Mouse (Mus musculus) v-Abl transformed pro-B cells (cell line): ENCODE data around the gene Ankrd11.

ENCODE experiments used
- in situ Hi-C, 2 experiments: fragments of 400-800 bp; cut with MboI; formaldehyde crosslinking; loops; one replicate each; pipeline ENCODE4 v1.15.1; 2025; ENCODE audit not compliant: unreplicated experiment in 2 of 2

Gene Ankrd11

DNA sequence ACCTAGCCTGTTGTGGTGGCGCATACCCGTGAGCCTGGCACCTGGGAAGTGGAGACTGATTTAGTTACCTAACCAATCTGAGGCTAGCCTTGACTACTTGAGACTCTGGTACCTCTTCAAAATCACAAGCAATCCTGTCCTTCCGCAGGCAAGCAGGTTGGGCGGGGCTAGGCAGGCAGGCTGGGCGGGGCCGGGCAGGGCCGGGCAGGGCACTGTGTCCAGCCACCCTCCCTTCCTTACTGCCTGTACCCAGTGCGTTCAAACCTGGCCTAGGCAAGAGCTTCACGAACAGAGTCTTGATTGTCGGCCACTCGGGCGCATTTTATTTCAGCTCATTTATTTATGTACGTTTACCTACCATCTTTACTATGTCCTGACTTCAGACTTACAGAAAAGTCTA, 182.2 kb downstream of the Ankrd11 start:
- in situ Hi-C loops: no loop called here

DNA sequence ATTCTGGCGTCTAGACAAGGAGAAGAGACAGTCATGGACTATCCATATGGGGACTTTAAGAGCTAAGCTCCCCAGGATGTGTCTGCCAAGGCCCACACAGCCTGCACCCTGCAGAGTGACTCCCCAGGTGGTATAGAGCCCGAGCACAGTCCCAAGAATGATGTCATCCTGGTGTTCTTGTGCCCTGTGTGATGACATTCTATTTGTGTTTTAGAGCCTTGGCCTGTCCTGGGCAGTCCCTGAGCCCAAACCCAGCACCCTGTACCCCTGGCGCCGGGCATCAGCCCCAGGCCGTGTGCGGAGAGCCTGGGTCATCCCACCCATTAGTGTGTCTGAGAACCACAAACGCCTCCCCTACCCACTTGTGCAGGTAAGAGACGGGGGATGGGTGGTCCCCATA, 185.8 kb downstream of the Ankrd11 start:
- in situ Hi-C loops: no loop called here

DNA sequence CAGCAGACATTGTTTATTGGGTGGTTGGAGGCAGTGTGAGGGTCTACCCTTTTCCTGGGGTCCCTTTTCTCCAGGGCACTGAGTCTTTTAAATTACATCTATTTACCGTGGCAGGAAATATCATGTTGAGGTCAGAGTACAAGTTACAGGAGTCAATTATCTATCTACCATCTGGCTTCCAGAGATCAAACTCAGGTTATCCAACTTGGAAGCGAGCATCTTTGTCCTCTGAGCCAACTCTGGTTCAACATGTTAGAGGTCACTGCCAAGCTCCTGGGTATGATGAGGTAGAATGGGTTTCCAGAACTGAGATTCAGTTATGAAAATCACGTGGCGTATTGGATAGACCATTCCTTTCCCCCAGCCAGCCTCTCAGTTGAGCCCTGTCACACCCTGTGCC, 187.0 kb downstream of the Ankrd11 start:
- in situ Hi-C loops: no loop called here

DNA sequence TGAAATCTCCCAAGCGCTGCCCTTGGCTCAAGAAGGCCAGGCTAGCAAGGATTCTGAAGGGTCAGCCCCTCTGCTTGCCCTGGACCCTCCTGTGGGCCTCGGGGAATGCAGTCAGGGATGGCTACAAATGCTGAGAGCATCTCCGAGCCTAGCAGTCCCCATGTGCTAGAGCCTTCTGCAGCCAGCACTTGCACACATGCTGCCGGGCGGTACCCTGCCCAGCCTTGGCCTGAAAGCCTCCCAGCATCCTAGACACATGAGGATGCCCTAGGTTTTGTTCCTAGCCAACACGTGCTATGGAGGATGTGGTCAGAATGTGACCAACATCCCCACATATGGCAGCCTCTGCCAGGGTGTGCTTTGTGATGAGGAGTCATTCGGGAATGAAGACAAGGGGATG, 187.7 kb downstream of the Ankrd11 start:
- in situ Hi-C loops: no loop called here

DNA sequence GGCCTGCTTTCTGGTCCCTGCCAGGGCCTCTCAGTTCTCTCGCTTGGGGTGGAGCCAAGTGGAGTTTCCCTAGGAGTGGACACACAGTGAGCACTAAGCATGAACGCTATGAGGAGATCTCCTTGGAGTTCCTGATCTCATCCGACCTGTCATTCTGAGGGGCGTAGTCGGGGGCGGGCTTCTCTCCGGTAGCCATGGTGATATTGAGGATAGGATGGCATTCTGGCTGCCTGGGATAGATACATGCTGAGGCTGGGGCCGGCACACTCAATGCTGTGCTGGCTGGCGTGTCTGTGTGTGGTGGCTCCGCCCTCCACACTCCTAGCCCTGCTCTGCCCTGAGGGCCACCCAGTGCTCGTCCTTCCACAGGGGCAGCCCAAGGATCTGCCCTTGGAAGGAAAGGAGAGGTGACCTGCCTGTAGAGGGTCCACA, 188.7 kb downstream of the Ankrd11 start:
- in situ Hi-C loops: no loop called here

DNA sequence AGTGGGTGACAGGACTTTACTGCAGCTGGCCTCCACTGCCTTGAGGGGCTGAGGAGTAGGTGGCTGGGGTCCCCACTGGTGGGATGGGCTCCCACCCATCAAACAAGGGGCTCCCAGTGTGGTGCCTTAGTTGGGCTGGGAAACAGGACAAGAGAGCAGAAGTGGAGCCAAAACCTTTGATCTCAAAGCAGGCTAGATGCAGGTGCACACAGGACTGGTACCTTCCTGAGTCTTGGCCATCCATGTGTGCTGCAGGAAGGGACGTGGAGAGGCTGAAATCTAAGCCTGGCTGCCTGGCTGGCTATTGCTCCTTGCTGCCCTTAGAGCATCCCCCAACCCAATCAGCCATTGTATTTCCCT, 189.6 kb downstream of the Ankrd11 start:
- in situ Hi-C loops: no loop called here

DNA sequence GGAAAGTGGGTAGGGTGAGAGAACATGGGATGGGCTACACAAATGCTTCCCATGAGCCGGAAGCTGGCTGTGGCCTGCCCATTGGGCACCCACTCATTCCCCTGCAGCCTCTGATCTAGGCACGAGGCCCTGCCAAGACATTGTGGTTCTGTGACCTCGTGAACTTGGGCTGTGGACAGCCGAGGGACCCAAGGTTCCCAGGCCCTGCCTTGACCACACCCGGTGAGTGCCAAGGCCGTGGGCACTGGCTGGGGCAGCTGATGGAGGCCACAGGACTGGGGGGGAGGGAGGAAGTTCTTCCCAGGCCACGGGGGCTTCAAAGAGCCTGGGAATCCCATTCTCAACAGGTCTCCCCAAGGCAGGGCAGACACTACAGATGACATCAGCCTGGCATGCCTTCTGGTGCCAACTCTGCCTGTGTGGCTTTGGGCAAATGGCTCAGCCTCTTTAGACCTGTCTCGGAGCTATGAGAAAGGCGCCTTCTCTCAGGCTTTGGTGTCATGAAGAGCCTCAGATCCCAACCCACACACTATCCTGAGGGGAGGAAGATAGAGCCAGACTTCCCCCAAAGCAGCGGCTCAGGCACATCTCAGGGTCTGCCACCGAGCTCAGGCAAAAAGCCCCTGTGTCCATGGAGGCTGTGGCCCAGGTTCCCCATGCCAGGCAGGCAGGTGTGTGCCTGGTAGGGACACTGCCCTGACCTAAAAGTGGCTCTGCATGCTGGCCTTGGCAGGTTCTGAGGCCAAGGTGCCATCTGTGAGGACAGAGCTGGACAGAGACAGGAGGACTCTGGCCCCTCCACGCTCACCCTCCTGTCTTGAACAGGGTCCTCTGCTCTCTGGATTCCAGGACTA, 190.2 kb downstream of the Ankrd11 start:
- in situ Hi-C loops: no loop called here

DNA sequence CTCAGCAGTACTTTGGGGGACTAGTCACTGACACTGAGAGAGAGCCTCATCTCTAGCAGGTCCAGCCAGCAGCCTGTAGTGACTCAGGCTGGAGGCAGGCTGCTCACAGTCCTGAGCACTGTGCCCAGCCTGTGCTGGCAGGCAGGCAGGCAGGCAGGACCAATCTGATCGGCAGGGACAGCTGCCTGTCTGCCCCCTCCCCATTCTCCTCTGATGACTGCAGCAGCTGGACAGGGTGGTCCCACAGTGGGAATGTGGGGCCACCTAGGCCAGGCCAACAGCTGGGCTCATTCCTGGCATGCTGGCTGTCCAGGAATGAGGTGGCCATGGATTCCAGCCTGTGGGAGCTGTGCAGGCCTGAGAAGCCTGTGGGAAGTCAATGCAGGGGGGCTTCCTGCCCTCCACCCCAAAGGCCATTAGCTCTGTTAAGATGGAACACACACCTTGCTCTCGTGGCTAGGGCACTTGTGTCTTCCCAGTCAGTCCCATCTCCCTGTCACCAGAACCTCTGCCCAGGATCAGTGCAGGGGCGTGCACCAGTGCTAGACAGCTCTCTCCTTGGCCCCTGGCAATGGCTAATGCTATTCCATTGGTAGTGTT, 191.3 kb downstream of the Ankrd11 start:
- in situ Hi-C loops: no loop called here

DNA sequence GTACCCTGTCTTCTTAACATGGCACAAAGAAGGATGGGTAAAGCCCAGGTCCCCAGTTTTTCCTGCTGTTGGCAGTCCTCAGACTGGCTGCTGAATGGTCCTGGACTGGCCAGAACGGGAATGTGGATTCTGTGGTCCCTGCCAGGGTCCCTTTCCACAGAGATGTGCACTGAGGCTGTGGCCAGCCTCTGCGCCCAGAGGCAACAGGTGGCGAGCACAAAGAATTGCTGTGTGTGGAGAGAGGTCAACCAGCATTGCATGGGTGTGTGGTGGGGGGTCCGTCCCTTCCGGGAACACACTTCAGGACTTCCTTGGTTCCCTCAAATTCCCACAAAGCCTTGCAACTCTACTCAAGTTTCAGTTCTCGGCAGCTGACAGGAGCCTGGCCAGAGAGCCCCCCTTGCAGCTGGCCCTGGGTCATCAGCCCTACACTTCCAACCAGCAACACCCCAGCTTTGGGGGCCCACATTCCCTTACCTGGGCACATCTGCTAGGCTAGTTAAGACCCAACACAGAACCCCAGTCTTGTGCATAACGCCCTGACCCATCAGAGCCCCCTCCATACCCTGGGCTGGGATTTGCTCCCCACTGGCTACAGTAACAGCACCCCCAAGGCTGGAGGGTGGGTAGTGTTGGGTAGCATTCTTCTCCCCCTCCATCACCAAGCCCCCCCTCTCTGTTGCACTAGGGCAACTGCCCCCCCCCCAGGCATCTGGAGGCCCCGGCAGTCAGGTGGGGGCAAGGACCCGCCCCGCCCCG, 192.7 kb downstream of the Ankrd11 start:
- in situ Hi-C loops: no loop called here

DNA sequence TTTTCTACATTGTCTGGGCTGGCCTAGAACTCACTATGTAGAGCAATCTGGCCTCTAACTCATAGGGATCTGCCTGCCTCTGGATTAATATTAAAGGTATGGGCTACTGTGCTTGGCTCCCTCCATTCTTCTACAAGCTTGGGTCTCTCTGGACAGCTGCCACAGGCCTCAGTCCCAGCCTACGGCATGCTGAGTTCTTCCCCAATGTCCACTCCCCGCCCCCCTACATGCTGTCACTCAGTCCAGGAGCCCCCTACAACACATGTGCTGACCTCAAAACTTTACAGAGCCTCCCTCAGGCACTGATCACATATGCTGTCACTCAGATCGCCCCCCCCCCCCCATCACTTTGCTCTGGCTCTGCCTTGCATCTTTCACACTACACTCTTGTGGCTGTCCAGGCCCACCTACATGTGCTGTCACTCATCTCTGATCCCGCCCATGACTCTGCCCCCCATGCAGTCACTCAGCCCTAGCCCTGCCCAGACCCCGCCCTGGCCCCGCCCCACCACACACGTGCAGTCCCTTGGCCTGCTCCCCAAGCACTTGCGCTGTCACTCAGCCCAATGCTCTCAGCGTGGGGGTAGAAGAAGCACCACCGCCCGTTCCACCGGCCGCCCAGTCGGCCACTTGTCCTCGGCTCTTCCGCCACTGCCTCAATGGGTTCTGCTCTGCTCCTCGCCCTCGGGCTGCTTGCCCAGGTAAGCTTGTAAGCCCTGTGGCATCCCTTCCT, 194.1 kb downstream of the Ankrd11 start, which contains the start of gene Cdh15:
TSS of gene Cdh15 (plus strand) at position 138 of the 733 bp plus-strand sequence.
- in situ Hi-C loops: no loop called here

DNA sequence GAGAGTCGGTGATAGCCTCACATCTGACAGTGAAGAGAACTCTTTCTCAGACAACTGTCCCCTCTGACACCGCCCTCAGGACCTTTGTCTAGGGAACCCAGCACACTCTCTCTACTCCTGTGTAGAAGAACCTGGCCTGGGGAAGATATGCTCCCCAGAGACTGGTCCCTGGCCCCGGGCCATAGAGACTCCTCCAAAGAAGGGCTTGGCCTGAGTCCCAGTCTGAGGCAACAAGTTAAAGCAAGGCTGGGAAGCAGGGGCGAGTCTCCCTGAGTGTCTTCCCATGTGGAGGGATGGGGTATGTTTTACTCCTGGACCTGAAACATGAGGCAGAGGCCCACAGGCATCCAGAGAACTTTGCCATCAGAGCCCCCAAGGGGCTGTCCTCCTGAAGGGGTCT, 196.4 kb downstream of the Ankrd11 start:
- in situ Hi-C loops: no loop called here

DNA sequence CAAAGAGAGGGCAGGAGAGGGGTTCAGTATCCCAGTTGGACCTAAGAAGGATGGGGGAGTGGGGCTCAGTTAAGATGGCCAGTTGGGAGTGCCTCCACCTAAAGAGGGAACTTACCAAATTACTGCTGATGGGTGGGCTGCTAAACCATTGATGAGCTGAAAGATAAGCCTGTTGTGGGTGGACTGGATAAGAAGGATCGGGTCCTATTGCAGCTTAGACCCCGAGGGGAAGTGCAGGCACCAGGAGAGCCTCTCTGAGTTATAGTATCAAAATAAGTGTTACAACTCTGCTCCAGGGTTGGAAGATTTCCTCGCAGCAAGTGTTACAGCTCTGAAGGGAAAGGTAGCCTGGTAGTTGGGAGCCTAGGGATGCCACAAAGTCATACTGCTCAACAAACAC, 197.9 kb downstream of the Ankrd11 start:
- in situ Hi-C loops: no loop called here

DNA sequence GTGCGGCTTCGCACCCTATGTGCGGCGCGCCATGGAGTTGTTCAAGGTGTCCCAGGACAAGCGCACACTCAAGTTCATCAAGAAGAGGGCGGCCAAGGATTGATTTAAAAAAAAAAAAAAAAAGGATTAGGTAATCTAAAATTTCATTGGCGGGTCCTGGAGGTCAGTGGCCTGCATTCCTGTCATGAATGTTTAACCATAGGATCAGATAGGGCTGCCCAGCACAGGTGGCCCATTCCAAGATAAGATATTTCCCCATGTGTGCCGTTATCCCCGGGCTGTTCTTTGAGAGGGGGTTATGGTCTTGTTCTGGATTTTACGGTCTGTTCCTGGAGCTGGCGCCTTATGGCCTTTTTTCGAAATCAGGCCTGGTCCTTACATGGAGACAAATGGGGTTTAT, 205.4 kb downstream of the Ankrd11 start:
- in situ Hi-C loops: loop anchor here (5.0 to 10.0 kb wide), 3 partner anchors 358 to 448 kb away; no protein-coding TSS in a partner anchor

DNA sequence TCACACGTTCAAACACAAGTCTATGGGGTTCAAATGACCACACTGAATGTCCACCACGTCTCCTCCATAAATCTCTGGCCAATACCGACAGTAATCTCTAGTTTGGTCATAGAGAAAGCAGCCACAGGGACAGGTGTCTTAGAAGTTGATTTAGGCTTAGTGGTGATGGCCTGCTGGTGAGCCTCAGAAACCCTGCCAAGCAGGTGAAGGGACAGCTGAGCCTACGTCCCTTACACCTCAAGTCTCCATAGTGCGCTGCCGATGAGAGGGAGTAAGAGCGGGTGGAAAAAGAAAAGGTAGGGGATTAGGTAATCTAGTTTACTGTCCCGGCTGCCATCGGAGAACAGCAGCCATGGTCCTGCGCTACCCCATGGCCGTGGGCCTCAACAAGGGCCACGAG, 205.9 kb downstream of the Ankrd11 start:
- in situ Hi-C loops: loop anchor here (5.0 to 10.0 kb wide), 3 partner anchors 359 to 449 kb away; no protein-coding TSS in a partner anchor

DNA sequence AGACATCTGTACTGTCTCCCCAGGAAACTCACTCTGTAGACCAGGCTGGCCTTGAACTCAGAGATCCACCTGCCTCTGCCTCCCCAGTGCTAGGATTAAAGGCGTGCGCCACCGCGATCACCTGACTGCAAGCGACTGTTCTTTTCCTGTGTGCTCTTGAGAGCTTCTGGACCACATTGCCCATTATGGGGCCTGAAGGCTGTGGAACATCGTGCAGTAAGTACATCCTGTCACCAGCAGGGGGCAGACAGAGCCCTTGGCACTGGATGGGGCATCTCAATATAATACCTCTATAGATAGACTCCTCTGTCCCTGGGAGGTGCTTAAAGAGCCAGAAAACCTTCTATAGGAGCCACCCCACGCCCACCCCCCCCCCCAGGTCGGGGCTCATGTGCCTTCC, 207.1 kb downstream of the Ankrd11 start:
- in situ Hi-C loops: loop anchor here (5.0 to 10.0 kb wide), 5 partner anchors 218 to 450 kb away; no protein-coding TSS in a partner anchor

DNA sequence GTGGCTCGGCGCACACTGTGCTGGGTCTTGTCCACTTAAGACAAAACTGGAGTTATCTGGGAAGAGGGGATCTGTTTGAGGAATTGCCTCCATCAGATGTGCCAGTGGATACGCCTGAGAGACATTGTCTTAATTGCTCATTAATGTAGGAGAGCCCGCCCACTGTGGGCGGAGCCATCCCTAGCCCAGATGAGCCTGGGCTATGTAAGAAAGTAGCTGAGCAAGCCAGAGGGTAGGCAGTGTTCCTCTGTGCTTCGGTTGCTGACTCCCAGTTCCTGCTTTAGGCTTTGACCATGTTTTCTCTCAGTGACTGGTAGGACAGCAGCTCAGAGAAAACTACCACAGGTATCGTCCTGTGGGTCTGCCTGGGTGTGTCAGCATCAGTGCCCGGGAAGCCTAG, 207.7 kb downstream of the Ankrd11 start:
- in situ Hi-C loops: loop anchor here (5.0 to 10.0 kb wide), 4 partner anchors 217 to 450 kb away; no protein-coding TSS in a partner anchor
